Mouse (Mus musculus): Measurements from ENCODE around the gene Hexim1. TPM values are rescaled to one million over a fixed set of nuclear protein-coding genes. Genes with fewer than 3 reads are reported as not detected.

Hexim1 gene
- polyA plus RNA-seq, 1 experiment from 2014 or later = 7.1 TPM

GRCm38 (mm10) chr11:103149771-103150170 lies 33.7 kb downstream of the Hexim1 start:
- ATAC-seq (ENCODE audit: low FRiP score, low TSS enrichment) = no peak
- WGBS = 86% methylated on average over 4 of the region's 4 CpGs

GRCm38 (mm10) chr11:103158621-103159478 lies 42.8 kb downstream of the Hexim1 start:
- no peaks in the 10 kb centered on the region for H3K9me3 ChIP-seq (ENCODE audit: control insufficient read depth, low read length)
- H3K27me3 ChIP-seq (ENCODE audit: control insufficient read depth, insufficient read depth, low read length) = no peaks in the 10 kb centered on the region
- H3K36me3 ChIP-seq (ENCODE audit: control insufficient read depth, insufficient read depth, low read length) = no peaks in the 10 kb centered on the region
- peak overlapping the region; percentile 35 for H3K4me3 ChIP-seq (ENCODE audit: low read length)
- under 1% methylated on average over 25 of the region's 25 CpGs for WGBS
- peak; percentile 97 for ATAC-seq (ENCODE audit: low FRiP score, low TSS enrichment)
- H3K4me1 ChIP-seq (ENCODE audit: control insufficient read depth, insufficient read depth, low read length) = no peaks in the 10 kb centered on the region
- H3K9ac ChIP-seq (ENCODE audit: low read depth, low read length) = peak overlapping the region; percentile 44
- peak overlapping the region; percentile 59 for H3K4me2 ChIP-seq (replicated peaks; ENCODE audit: low read depth, low read length)
- H3K27ac ChIP-seq (ENCODE audit: low read depth, low read length) = peak overlapping the region; percentile 21; the same call in 1 of the 2 replicates

More at GRCm38 (mm10) chr11:103149771-103150170, 33.7 kb downstream of the Hexim1 start:
- H3K9ac ChIP-seq (ENCODE audit: low read depth, low read length) = no peak overlapping the region
- H3K9me3 ChIP-seq (ENCODE audit: control insufficient read depth, low read length) = no peaks in the 10 kb centered on the region
- no peaks in the 10 kb centered on the region for H3K27me3 ChIP-seq (ENCODE audit: control insufficient read depth, insufficient read depth, low read length)
- H3K4me1 ChIP-seq (ENCODE audit: control insufficient read depth, insufficient read depth, low read length) = peaks cover 5% of the 10 kb centered on the region; the same call in 1 of the 2 replicates
- H3K4me2 ChIP-seq (replicated peaks; ENCODE audit: low read depth, low read length) = no peak overlapping the region
- H3K27ac ChIP-seq (ENCODE audit: low read depth, low read length) = no peak overlapping the region
- no peaks in the 10 kb centered on the region for H3K36me3 ChIP-seq (ENCODE audit: control insufficient read depth, insufficient read depth, low read length)
- no peak overlapping the region for H3K4me3 ChIP-seq (ENCODE audit: low read length)

GRCm38 (mm10) chr11:103160738-103161137 lies 44.7 kb downstream of the Hexim1 start:
- Histone ChIP-seq H3K4me1 (ENCODE audit: control insufficient read depth, insufficient read depth, low read length) (no peaks in the 10 kb centered on the region), H3K36me3 (ENCODE audit: control insufficient read depth, insufficient read depth, low read length) (no peaks in the 10 kb centered on the region), H3K9ac (ENCODE audit: low read depth, low read length) (no peak overlapping the region), H3K4me2 (replicated peaks; ENCODE audit: low read depth, low read length) (no peak overlapping the region), H3K27me3 (ENCODE audit: control insufficient read depth, insufficient read depth, low read length) (no peaks in the 10 kb centered on the region), H3K27ac (ENCODE audit: low read depth, low read length) (no peak overlapping the region), H3K9me3 (ENCODE audit: control insufficient read depth, low read length) (no peaks in the 10 kb centered on the region), H3K4me3 (ENCODE audit: low read length) (no peak overlapping the region)
- whole genome bisulfite sequencing = 83% methylated on average over 11 of the region's 11 CpGs
- ATAC-seq (ENCODE audit: low FRiP score, low TSS enrichment) = no peak

GRCm38 (mm10) chr11:103161449-103161848 lies 45.4 kb downstream of the Hexim1 start:
- Histone ChIP-seq H3K27me3 (ENCODE audit: control insufficient read depth, insufficient read depth, low read length) (no peaks in the 10 kb centered on the region), H3K4me1 (ENCODE audit: control insufficient read depth, insufficient read depth, low read length) (no peaks in the 10 kb centered on the region), H3K27ac (ENCODE audit: low read depth, low read length) (no peak overlapping the region), H3K36me3 (ENCODE audit: control insufficient read depth, insufficient read depth, low read length) (no peaks in the 10 kb centered on the region), H3K9ac (ENCODE audit: low read depth, low read length) (no peak overlapping the region), H3K4me3 (ENCODE audit: low read length) (no peak overlapping the region), H3K4me2 (replicated peaks; ENCODE audit: low read depth, low read length) (no peak overlapping the region), H3K9me3 (ENCODE audit: control insufficient read depth, low read length) (no peaks in the 10 kb centered on the region)
- no peak for ATAC-seq (ENCODE audit: low FRiP score, low TSS enrichment)
- WGBS = 82% methylated on average over 7 of the region's 7 CpGs

- H3K27me3 ChIP-seq (ENCODE audit: control insufficient read depth, insufficient read depth, low read length) = no peaks in the 10 kb centered on the region
- WGBS = 86% methylated on average over 5 of the region's 5 CpGs
- no peak overlapping the region for H3K27ac ChIP-seq (ENCODE audit: low read depth, low read length)
- H3K4me2 ChIP-seq (replicated peaks; ENCODE audit: low read depth, low read length) = no peak overlapping the region
- ATAC-seq (ENCODE audit: low FRiP score, low TSS enrichment) = no peak
- no peaks in the 10 kb centered on the region for H3K9me3 ChIP-seq (ENCODE audit: control insufficient read depth, low read length)
- H3K36me3 ChIP-seq (ENCODE audit: control insufficient read depth, insufficient read depth, low read length) = no peaks in the 10 kb centered on the region
- no peak overlapping the region for H3K9ac ChIP-seq (ENCODE audit: low read depth, low read length)
- H3K4me3 ChIP-seq (ENCODE audit: low read length) = no peak overlapping the region
- H3K4me1 ChIP-seq (ENCODE audit: control insufficient read depth, insufficient read depth, low read length) = no peaks in the 10 kb centered on the region
These were observed 46.1 kb downstream of the Hexim1 start for GRCm38 (mm10) chr11:103162132-103162531.

- H3K9me3 ChIP-seq (ENCODE audit: control insufficient read depth, low read length) = no peaks in the 10 kb centered on the region
- 36% methylated on average over 10 of the region's 10 CpGs for WGBS
- no peak for ATAC-seq (ENCODE audit: low FRiP score, low TSS enrichment)
- no peak overlapping the region for H3K27ac ChIP-seq (ENCODE audit: low read depth, low read length)
- H3K4me1 ChIP-seq (ENCODE audit: control insufficient read depth, insufficient read depth, low read length) = no peaks in the 10 kb centered on the region
- no peak overlapping the region for H3K4me3 ChIP-seq (ENCODE audit: low read length)
- H3K27me3 ChIP-seq (ENCODE audit: control insufficient read depth, insufficient read depth, low read length) = peaks cover 2% of the 10 kb centered on the region; the same call in 1 of the 2 replicates
- H3K4me2 ChIP-seq (replicated peaks; ENCODE audit: low read depth, low read length) = no peak overlapping the region
- H3K9ac ChIP-seq (ENCODE audit: low read depth, low read length) = no peak overlapping the region
- H3K36me3 ChIP-seq (ENCODE audit: control insufficient read depth, insufficient read depth, low read length) = no peaks in the 10 kb centered on the region
These were observed 48.4 kb downstream of the Hexim1 start for GRCm38 (mm10) chr11:103164391-103164790.

- ATAC-seq (ENCODE audit: low FRiP score, low TSS enrichment) = no peak
- no peak overlapping the region for H3K4me3 ChIP-seq (ENCODE audit: low read length)
- H3K27ac ChIP-seq (ENCODE audit: low read depth, low read length) = no peak overlapping the region
- H3K4me2 ChIP-seq (replicated peaks; ENCODE audit: low read depth, low read length) = no peak overlapping the region
- H3K36me3 ChIP-seq (ENCODE audit: control insufficient read depth, insufficient read depth, low read length) = no peaks in the 10 kb centered on the region
- peaks cover 36% of the 10 kb centered on the region for H3K27me3 ChIP-seq (ENCODE audit: control insufficient read depth, insufficient read depth, low read length)
- no peaks in the 10 kb centered on the region for H3K9me3 ChIP-seq (ENCODE audit: control insufficient read depth, low read length)
- no peak overlapping the region for H3K9ac ChIP-seq (ENCODE audit: low read depth, low read length)
- H3K4me1 ChIP-seq (ENCODE audit: control insufficient read depth, insufficient read depth, low read length) = 0 out of 2 replicates have a peak, but pooled peaks cover 9% of the 10 kb centered on the region
- WGBS = 28% methylated on average over 9 of the region's 9 CpGs
These were observed 52.8 kb downstream of the Hexim1 start for GRCm38 (mm10) chr11:103168690-103169390.

All from kidney, embryonic 14.5 days (tissue).